Mouse (Mus musculus) MEL (cell line): ENCODE measurements around the gene Secisbp2. TPM values are rescaled to one million over a fixed set of nuclear protein-coding genes. Genes with fewer than 3 reads are reported as not detected.

Experiments
- DNase-seq: peaks from one replicate; pipeline ENCODE4 v3.0.0; 2011; ENCODE audit warnings: low read depth, low spot score
- H3K27ac ChIP-seq: 2 replicates; pipeline ENCODE4 v1.5.1; 2012; ENCODE audit warnings: low read depth, mild to moderate bottlenecking, control low read depth, low read length, moderate library complexity; ENCODE audit not compliant: control insufficient read depth
- H3K27me3 ChIP-seq, 2 experiments: fragments of 150-350 bp in 1 of 2; sonication (generic) in 1 of 2; 2 replicates each; pipeline ENCODE4 v1.6.1; 2012; ENCODE audit warnings: low read length in 2 of 2, mild to moderate bottlenecking in 2 of 2, improper control_type of control experiment in 1 of 2, moderate library complexity in 1 of 2; ENCODE audit not compliant: insufficient read depth in 2 of 2, control insufficient read depth in 1 of 2
- H3K36me3 ChIP-seq, 2 experiments: 2 replicates each; pipeline ENCODE4 v1.6.1; 2012 to 2014; ENCODE audit warnings: low read length in 2 of 2, improper control_type of control experiment in 1 of 2, inconsistent platforms in 1 of 2, mild to moderate bottlenecking in 1 of 2; ENCODE audit not compliant: insufficient read depth in 2 of 2, control insufficient read depth in 1 of 2
- H3K4me1 ChIP-seq, 2 experiments: fragments of 150-350 bp in 1 of 2; sonication (generic) in 1 of 2; 2 replicates each; pipeline ENCODE4 v1.6.1; 2012; ENCODE audit warnings: low read length in 2 of 2, improper control_type of control experiment in 1 of 2, mild to moderate bottlenecking in 1 of 2; ENCODE audit not compliant: insufficient read depth in 2 of 2, control insufficient read depth in 1 of 2
- H3K4me3 ChIP-seq, 2 experiments: fragments of 150-350 bp in 1 of 2; sonication (generic) in 1 of 2; 2 replicates each; pipeline ENCODE4 v1.5.1; 2012; ENCODE audit warnings: low read depth in 2 of 2, low read length in 2 of 2, mild to moderate bottlenecking in 2 of 2, moderate library complexity in 2 of 2, control low read depth in 1 of 2, improper control_type of control experiment in 1 of 2; ENCODE audit not compliant: control insufficient read depth in 1 of 2, insufficient read depth in 1 of 2
- H3K79me2 ChIP-seq: 2 replicates; pipeline ENCODE4 v1.6.1; 2012; ENCODE audit warnings: mild to moderate bottlenecking, low read length, moderate library complexity; ENCODE audit not compliant: control insufficient read depth, poor library complexity, insufficient read depth
- H3K9ac ChIP-seq: 2 replicates; pipeline ENCODE4 v1.6.1; 2012; ENCODE audit warnings: low read depth, mild to moderate bottlenecking, control low read depth, low read length, moderate library complexity; ENCODE audit not compliant: control insufficient read depth, poor library complexity, severe bottlenecking
- H3K9me3 ChIP-seq: fragments of 150-350 bp; sonication (generic); replicated peaks from 2 replicates; pipeline ENCODE4 v1.6.1; 2012; ENCODE audit warnings: mild to moderate bottlenecking, low read length, improper control_type of control experiment, moderate library complexity; ENCODE audit not compliant: insufficient read depth
- CTCF ChIP-seq, 3 experiments: IDR thresholded peaks in 2 of 3; conservative IDR thresholded peaks in 1 of 3; 2 replicates each; pipeline ENCODE4 v1.5.1; 2011 to 2012; ENCODE audit warnings: low read length in 3 of 3, low read depth in 2 of 3, mild to moderate bottlenecking in 2 of 3, improper control_type of control experiment in 1 of 3, inconsistent platforms in 1 of 3, mixed read lengths in 1 of 3, moderate library complexity in 1 of 3; ENCODE audit not compliant: control insufficient read depth in 1 of 3, insufficient read depth in 1 of 3, poor library complexity in 1 of 3, severe bottlenecking in 1 of 3
- ELF1 ChIP-seq: IDR thresholded peaks from 2 replicates; pipeline ENCODE4 v1.6.1; 2014; ENCODE audit warnings: low read depth, mild to moderate bottlenecking, inconsistent platforms, low read length, improper control_type of control experiment, moderate library complexity
- EP300 ChIP-seq, 2 experiments: IDR thresholded peaks; 2 replicates each; pipeline ENCODE4 v1.6.1; 2011; ENCODE audit warnings: improper control_type of control experiment in 2 of 2, low read length in 2 of 2, low read depth in 1 of 2, mild to moderate bottlenecking in 1 of 2
- ETS1 ChIP-seq: IDR thresholded peaks from 2 replicates; pipeline ENCODE4 v1.6.1; 2012; ENCODE audit warnings: low read depth, mild to moderate bottlenecking, inconsistent platforms, low read length, improper control_type of control experiment, moderate library complexity
- GABPA ChIP-seq: IDR thresholded peaks from 2 replicates; pipeline ENCODE4 v1.6.1; 2012; ENCODE audit warnings: low read depth, mild to moderate bottlenecking, inconsistent platforms, low read length, improper control_type of control experiment, moderate library complexity
- GATA1 ChIP-seq: IDR thresholded peaks from 2 replicates; pipeline ENCODE4 v1.6.1; 2011; ENCODE audit warnings: low read depth, low read length, improper control_type of control experiment
- JUND ChIP-seq: IDR thresholded peaks from 2 replicates; pipeline ENCODE4 v1.6.1; 2011; ENCODE audit warnings: low read depth, mild to moderate bottlenecking, improper control_type of control experiment, low read length
- KAT2A ChIP-seq: conservative IDR thresholded peaks from 2 replicates; pipeline ENCODE4 v1.6.1; 2012; ENCODE audit warnings: low read depth, low read length, improper control_type of control experiment, inconsistent platforms
- MEF2A ChIP-seq: IDR thresholded peaks from 2 replicates; pipeline ENCODE4 v1.6.1; 2014; ENCODE audit warnings: low read depth, mild to moderate bottlenecking, inconsistent platforms, low read length, improper control_type of control experiment; ENCODE audit not compliant: poor library complexity, insufficient replicate concordance, severe bottlenecking; ENCODE audit errors: extremely low read depth
- MXI1 ChIP-seq: IDR thresholded peaks from 2 replicates; pipeline ENCODE4 v1.6.1; 2011; ENCODE audit warnings: mild to moderate bottlenecking, low read depth, low read length, improper control_type of control experiment
- MYB ChIP-seq: IDR thresholded peaks from 2 replicates; pipeline ENCODE4 v1.6.1; 2011; ENCODE audit warnings: mild to moderate bottlenecking, low read depth, low read length, improper control_type of control experiment
- RCOR1 ChIP-seq: IDR thresholded peaks from 2 replicates; pipeline ENCODE4 v1.6.1; 2012; ENCODE audit warnings: low read depth, mild to moderate bottlenecking, inconsistent platforms, low read length, improper control_type of control experiment
- SIN3A ChIP-seq: IDR thresholded peaks from 2 replicates; pipeline ENCODE4 v1.6.1; 2012; ENCODE audit warnings: low read length, improper control_type of control experiment, inconsistent platforms
- SMC3 ChIP-seq: IDR thresholded peaks from 2 replicates; pipeline ENCODE4 v1.6.1; 2011; ENCODE audit warnings: low read depth, low read length, improper control_type of control experiment
- UBTF ChIP-seq: IDR thresholded peaks from 2 replicates; pipeline ENCODE4 v1.6.1; 2012; ENCODE audit warnings: low read depth, mild to moderate bottlenecking, inconsistent platforms, low read length, improper control_type of control experiment, moderate library complexity, borderline replicate concordance; ENCODE audit not compliant: insufficient read depth
- ZC3H11A ChIP-seq: IDR thresholded peaks from 2 replicates; pipeline ENCODE4 v1.6.1; 2012; ENCODE audit warnings: low read depth, mild to moderate bottlenecking, inconsistent platforms, low read length, improper control_type of control experiment
- ZNF384 ChIP-seq: IDR thresholded peaks from 2 replicates; pipeline ENCODE4 v1.6.1; 2012; ENCODE audit warnings: low read depth, mild to moderate bottlenecking, inconsistent platforms, low read length, improper control_type of control experiment
- polyA plus RNA-seq, 2 experiments: library from polyadenylated mRNA; stranded (reverse) in 1 of 2; unstranded in 1 of 2; fragments of >175 nt in 1 of 2; fragments of >200 nt in 1 of 2; gene quantifications; 2 replicates each; pipeline versions ENCODE4 v1.2.1 to v1.2.4; 2012; ENCODE audit warnings: low replicate concordance in 2 of 2, low read depth in 1 of 2; ENCODE audit not compliant: insufficient read length in 2 of 2, insufficient read depth in 1 of 2, missing spikeins in 1 of 2
- total RNA-seq: library from RNA; depleted of rRNA; stranded (reverse); fragments of 300-350 nt; gene quantifications from 2 replicates; pipeline ENCODE4 v1.2.3, GENCODE M21; 2012

The Secisbp2 gene
- total and polyA plus RNA-seq, 3 experiments: 26.0 to 76.4 (median 28.5) TPM

DNA sequence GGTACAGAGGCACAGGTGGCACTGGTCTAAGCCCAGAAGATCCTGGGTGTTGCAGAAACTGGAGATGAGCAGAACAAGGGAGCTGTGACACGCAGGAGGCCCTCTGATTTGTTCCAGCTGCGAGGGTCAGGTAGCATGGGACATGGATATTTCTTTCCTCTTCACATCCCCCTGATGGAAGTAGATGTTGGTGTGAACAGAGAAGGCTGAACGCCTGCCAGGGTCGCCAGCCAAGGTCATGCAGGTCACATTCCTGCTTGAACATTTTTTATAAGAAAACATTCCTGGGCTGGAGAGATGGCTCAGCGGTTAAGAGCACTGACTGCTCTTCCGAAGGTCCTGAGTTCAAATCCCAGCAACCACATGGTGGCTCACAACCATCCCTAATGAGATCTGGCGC, 75.9 kb downstream of the Secisbp2 start:
- Histone ChIP-seq H3K27me3 (no peaks in the 10 kb centered on the region), H3K36me3 (peaks cover 0 to 10% of the 10 kb centered on the region in 2 experiments; a peak in 3 of 4 replicates), H3K4me1 (peaks cover 6 to 11% of the 10 kb centered on the region in 2 experiments)
- TF ChIP-seq ETS1 (no peak), MXI1 (no peak), JUND (no peak), UBTF (no peak), KAT2A (no peak), GATA1 (no peak), ZNF384 (no peak), GABPA (no peak), MEF2A (no peak), EP300 (IDR thresholded peaks at IDR 0.05; ENCODE audit: low read depth in 1 of 2, low read length in 2 of 2) (no peak), RCOR1 (no peak), MYB (no peak)
- TF ChIP-seq, all 39 proteins: peak for 0
- H3K27ac ChIP-seq: no peak overlapping the region
- H3K9ac ChIP-seq: no peak overlapping the region
- H3K4me3 ChIP-seq: no peak overlapping the region
- H3K9me3 ChIP-seq: no peaks in the 10 kb centered on the region
- H3K79me2 ChIP-seq: no peaks in the 10 kb centered on the region
- DNase-seq: no peak

DNA sequence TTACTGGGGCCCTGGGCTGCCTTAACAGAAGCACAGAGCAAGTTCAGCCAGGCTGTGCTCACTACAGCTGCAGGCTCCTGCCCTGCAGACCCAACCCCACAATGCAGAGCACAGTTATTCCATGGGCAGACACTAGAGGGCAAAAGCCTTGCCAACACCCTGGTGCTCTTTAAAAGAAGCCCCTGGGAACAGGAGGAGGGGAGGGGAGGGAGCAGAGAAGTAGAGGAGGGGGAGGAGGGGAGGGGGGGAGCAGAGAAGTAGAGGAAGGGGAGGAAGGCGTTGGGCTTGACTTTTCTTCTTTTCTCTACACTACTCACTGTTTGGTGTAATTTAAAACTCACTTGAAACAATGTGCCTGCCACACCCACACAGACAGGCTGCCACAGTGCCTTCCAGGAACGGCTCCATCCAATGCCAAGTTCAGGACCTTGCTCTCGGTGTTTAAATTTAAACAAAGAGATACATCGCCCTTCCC, 78.4 kb downstream of the Secisbp2 start:
- Histone ChIP-seq H3K4me1 (peaks cover 12 to 25% of the 10 kb centered on the region in 2 experiments), H3K4me3 (no peak overlapping the region), H3K79me2 (no peaks in the 10 kb centered on the region), H3K27me3 (no peaks in the 10 kb centered on the region), H3K27ac (no peak overlapping the region)
- DNase-seq: peak; percentile 54
- TF ChIP-seq ZC3H11A: 0 out of 2 replicates have a peak, but pooled peaks have one; percentile 11
- peak; percentile 49 for TF ChIP-seq SMC3
- peak; percentile 48 to 56 (median 53) for TF ChIP-seq CTCF (IDR thresholded peaks at IDR 0.05 in 2 of 3, conservative IDR thresholded peaks at IDR 0.05 in 1 of 3; ENCODE audit: control insufficient read depth in 1 of 3, insufficient read depth in 1 of 3, low read depth in 2 of 3, low read length in 3 of 3, poor library complexity in 1 of 3, severe bottlenecking in 1 of 3)
- 0 out of 2 replicates have a peak, but pooled peaks have one; percentile 27 for TF ChIP-seq SIN3A
- TF ChIP-seq ELF1: no peak
- TF ChIP-seq, all 39 proteins: peak for 4
- Histone ChIP-seq H3K9me3 (no peaks in the 10 kb centered on the region), H3K36me3 (peaks cover 0 to 22% of the 10 kb centered on the region in 2 experiments; a peak in 3 of 4 replicates), H3K9ac (no peak overlapping the region)
